Mouse (Mus musculus) layer of hippocampus, adult 9-10 months (tissue): Measurements from ENCODE around the gene 6330403K07Rik.

Experiments
- DNase-seq: peaks from one replicate; pipeline ENCODE4 v3.0.0; 2022; ENCODE audit warnings: low spot score

The 6330403K07Rik gene

DNA sequence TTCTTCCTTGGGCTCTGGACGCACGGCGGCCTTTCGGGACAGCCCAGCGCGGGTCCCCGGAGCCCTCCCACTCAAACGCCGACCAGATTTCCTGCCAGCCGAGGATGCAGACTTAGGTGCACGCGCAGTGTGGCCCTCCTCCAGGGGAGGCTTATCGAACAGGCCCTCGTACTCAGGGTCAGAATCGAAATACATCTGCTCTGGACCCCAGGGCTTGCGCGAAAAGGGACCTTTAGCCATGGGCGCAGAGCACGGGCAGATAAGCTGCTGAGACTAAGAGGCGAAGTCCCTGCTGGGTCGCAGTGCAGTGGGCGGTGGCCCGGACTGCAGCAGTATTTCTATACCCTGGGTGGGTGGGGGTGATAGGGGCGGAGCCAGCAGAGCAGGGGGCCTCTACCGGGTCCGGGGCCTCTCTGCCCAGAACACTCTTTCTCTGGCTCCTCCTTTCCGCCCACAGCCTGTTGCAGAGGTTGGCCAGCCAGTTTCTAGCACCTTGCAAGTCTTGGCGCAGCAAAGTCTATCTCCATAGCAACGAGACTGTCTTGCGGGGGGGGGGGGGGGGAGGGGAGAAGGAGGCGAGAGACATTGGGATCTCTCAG, at the start of gene 6330403K07Rik:
Gene 6330403K07Rik, minus strand, starts transcription at position 351 of the 599 bp plus-strand sequence.
- DNase-seq = no peak

DNA sequence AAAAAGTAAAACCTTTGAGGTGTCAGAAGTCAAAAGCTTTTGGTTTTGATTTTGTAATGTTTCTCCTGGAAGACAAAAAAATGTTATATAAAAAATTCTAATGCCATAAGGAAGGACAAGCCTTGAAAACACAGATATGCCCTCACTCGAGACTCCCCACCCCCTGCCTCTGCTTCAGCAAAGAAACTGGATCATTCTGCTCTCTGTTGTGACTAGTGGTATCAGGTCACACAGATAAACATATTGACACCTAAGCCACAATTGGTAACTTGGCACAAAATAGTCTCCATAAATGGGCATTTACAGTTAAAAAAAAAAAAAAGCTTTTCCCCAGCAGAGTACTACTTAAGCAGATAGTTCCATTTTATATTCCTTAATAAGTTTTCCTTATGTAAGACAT, 43.0 kb upstream of the 6330403K07Rik start:
- no peak for DNase-seq

DNA sequence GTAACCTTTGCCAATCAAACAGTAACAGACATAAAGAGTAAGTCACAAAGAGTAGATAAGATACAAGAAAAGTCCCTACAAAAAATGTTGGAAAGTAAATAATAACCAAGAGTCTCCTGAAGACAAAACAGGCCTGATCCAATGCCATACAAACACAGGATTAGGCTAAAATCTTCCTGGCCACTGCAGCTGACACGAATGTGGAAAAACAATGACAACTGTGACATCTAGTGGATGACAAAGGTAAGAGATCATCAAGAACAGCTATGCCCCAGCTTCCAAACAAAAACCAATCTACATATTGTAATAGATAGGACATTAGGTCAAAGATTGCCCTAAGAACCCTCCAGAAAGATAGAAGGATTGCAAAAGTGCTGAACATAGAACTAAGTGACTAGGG, 19.2 kb upstream of the 6330403K07Rik start:
- no peak for DNase-seq

DNA sequence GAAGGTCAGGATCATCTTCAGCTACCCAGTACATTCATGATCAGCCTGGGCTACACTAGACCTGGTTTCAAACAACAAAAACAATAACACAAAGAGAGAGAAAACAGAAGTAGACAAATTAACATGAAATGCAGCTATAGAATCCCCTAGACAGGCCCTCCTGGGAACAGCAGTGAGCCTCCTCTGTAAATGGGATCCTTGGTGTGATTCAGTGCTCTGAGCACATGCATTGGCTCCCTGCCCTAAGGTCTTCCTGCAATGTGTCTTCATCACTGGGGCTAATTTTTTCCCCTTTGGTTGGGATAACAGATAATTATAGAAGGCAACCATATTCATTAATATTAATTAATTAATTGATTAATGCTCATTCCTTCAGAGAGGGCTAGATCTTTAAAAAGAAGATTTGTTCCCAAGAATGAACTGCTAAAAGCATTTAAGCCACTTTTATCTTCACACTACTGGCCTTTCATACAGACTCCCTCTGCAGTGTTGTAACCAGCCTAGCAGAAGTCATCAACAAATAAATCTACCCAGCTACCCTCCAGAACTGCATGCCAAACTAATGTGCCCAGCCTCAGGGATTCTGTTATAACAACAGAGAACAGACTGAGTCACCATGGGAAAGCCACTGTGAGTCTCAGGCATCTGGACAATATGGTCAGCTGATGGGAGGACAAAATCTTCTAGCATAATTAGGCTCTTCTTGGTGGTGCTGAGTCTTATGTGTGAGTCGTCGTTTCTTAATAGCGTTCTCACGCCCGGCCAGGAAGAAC, 6.4 kb upstream of the 6330403K07Rik start:
- no peak for DNase-seq

DNA sequence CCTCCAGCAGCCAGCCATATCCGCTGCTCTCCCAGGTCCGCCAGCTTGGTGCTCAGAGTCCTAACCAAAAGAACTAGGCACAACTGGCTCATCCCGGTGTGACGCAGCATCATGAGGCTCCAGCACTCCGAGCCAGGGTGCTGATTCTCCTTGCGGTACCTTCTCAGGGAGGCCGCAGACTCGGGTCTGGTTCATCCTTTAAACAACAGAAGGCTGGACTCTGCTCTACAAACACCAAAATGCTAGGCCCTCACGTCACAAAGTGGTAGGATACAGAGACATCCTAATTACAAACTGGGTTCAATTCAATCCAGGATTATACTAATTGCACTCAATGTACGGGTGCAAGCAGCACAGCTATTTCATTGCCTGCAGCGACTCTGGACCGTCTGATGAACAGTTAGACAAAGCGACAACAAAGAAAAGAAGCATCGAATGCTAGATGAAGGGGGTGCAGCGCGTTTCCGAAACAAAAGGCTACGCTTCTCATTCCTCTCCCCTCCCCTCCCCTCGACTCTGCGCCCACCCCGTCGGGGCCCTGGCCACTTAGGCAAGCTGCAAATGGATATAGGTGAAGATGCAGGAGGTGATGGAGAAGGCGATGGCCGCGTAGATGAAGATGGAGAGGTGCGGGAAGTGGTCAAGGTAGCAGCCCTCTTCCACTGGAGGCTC, 686 bp downstream of the 6330403K07Rik start:
- DNase-seq = no peak

DNA sequence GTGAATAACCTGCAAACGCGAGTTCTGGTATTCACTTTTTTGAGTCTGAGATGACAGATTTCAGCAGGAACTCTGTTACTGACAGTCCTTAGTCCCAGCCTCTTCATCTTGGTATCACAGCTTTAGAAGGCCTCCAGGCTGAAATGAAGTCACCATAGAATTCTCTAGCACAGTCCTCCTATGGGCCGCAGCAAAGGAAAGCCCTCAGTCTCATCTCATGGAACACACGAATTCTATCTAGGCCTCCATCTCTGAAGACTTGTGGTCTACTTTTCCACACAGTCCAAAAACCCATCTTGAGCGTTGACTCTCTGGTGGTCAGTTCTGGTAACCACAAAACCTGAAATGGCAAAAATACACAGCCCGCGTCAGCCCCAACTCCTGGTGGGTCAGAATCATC, 1.2 kb downstream of the 6330403K07Rik start:
- no peak for DNase-seq

- no peak for DNase-seq
Measured at GRCm38 (mm10) chr11:71029403-71030118, 3.8 kb downstream of the 6330403K07Rik start.

DNA sequence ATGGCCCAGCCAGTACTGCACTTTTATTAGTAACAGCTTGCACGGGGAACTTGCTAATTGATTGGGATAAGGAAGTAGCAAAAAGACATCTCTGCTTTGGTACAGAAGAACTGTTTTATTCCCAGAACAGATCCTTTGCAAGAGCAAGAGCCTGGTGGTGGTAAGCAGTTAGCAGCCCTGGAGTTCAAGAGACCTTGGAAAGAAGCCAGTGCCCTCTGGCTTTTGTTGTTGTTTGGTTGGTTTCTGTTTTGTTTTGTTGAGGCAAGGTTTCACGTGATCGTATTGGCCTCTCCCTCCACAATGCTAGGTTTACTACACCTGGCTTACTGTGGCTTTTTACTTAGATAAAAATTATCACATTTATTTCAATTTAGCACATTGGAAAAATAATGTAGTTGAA, 5.0 kb downstream of the 6330403K07Rik start:
- no peak for DNase-seq

- DNase-seq = peak; percentile 96
Measured at GRCm38 (mm10) chr11:71019201-71020068, 13.9 kb downstream of the 6330403K07Rik start, which contains the start of the genes Mis12 and Derl2. Gene Mis12 (plus strand): TSS chr11:71019611. Gene Derl2 (minus strand): TSS chr11:71019841.

- DNase-seq = no peak
Measured at GRCm38 (mm10) chr11:71018416-71019200, 14.7 kb downstream of the 6330403K07Rik start.

- no peak for DNase-seq
Measured at GRCm38 (mm10) chr11:71017051-71017450, 16.3 kb downstream of the 6330403K07Rik start.

GRCm38 (mm10) chr11:71012743-71013142, 20.6 kb downstream of the 6330403K07Rik start:
- no peak for DNase-seq

DNA sequence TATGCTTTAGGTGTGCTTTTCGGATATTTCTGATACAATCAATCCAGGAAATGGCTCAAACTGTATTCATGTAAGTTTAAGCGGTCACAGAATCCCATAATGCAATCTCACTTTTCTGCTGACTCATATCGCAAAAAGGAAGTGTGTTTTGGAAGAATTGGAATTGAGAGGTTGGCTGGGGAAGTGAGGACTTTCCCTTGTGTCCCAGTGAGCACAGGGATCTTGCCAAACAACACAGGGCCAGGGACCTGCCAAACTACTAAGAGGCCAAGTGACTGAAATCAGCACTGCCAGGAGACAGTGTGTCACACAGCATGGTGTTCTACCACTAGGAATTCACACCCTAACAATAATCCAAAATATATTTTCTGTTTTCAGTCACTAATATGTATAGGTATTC, 25.0 kb downstream of the 6330403K07Rik start:
- DNase-seq = no peak

DNA sequence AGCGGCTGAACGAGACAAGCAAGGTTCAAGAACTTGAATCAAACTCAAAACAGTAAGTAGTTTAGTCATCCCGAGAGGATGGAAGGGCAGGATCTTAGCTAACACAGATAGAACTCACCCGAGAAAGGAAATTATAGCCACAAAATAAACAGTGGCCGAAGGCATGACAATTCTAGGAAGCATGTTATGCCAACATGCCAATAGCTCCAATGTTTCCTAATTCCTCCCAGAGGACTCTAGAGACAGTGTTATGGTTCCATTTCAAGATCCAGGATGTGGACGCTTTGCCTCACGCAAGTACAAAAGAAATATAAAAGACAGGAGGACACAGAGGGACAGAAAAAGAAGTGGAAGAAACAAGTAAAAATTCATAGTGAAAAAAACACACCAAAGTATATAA, 25.5 kb downstream of the 6330403K07Rik start:
- DNase-seq = no peak

GRCm38 (mm10) chr11:71007026-71007425, 26.3 kb downstream of the 6330403K07Rik start:
- DNase-seq = no peak

DNA sequence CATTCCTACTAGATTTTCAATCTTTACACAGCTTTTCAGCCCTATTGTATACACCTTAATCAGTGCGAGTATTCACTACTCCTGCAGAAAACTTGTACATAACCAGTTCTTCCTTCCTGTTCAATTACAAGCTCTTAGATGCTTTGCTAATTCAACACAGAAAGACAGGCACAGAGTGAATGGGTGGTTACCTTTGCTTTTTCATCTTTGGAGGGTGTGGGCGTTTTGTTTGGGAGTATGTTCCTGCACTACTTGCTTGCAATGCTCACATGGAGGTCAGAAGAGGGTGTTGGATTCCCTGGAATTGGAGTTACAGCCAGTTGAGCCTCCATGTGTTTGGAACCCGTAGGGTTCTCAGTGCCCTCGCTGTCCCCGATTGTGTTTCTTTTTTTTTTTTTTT, 28.3 kb downstream of the 6330403K07Rik start:
- no peak for DNase-seq

DNA sequence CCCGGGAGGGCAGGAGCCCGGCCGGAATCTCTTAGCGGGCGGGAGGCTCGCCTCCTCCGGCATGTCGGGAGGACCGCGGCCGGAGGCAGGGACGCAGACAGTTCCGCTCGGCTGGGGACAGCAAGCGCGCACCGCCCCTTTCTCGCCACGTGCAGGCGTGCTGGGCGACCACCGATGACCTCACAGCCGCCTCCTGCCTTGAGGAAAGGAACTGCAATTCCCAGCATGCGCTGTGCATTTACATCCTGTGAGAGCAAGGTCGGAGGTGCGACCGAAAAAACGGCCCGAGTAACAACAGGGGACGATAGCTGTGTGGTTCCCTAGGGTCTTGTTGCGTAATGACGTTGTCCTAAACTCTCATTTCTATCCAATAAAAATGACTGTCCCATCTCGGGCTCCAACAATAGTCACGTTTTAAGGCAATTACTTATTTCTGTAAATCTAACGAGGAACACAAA, 29.0 kb downstream of the 6330403K07Rik start, which contains the start of gene Dhx33:
Gene Dhx33, minus strand, starts transcription at position 122 of the 458 bp plus-strand sequence.
- peak; percentile 90 for DNase-seq

DNA sequence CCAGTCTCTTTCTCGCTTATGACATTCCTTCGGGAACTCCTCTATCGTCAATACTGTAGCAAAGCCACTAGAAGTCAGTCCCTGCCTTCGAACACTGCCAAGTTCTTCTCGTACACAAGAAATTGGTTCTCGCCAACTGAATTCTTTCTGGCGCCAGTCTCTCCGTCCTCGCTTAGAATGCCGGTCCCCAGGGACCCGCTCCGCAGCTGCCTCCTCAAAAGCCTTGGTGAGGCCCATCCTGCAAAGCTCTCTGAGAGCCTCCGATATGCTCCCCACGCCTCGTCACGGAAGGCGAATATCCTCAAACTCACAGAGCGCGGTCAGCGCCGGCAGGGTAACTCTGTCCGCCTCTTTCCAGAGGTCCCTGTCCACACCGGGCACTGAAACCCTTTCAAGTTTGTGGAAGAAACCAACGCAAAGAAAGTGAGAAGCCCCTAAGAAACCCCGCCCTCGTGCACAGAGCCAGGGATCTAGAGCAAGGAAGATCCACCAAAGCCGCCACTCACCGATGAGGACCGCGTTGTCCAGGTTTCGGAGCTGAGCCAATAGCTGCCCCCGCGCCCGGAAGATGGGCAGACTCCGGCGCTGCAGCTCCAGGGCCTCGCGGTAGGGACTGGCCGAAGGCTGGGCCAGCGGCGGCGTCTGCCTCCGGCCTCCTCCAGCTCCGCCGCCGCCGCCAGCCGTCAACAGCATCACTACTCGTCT, 29.6 kb downstream of the 6330403K07Rik start:
- no peak for DNase-seq

- peak; percentile 63 for DNase-seq
Measured at GRCm38 (mm10) chr11:71001167-71001566, 32.1 kb downstream of the 6330403K07Rik start.
